Mouse (Mus musculus) Patski (cell line): Measurements from ENCODE around the gene AU022252. TPM values are rescaled to one million over a fixed set of nuclear protein-coding genes. Genes with fewer than 3 reads are reported as not detected.
A peak's percentile ranks its signal among the peaks of the same experiment; 100 is the strongest.

Experiments used
- ATAC-seq: fragments of 100-300 bp; one replicate; pipeline ENCODE4 v1.8.0; 2021
- CTCF ChIA-PET: fragments of 350-600 bp; sonication (Branson Sonifier 250); formaldehyde crosslinking; loops from one replicate; lab custom pipeline; 2022; ENCODE audit warnings: inconsistent platforms; lab: Charles Lee
- POLR2A ChIA-PET: fragments of 350-600 bp; sonication (Branson Sonifier 250); formaldehyde crosslinking; loops from one replicate; lab custom pipeline; 2022; ENCODE audit warnings: antibody characterized with exemption, inconsistent platforms; lab: Charles Lee
- DNase-seq: peaks from one replicate; pipeline ENCODE4 v3.0.0-alpha.2; 2011; ENCODE audit warnings: low read depth, low spot score
- H3K27me3 ChIP-seq: fragments of 371-371 bp; one replicate; pipeline ENCODE4 v1.5.1; 2021
- CTCF ChIP-seq: fragments of 100-300 bp; IDR thresholded peaks from one replicate; pipeline ENCODE4 v1.5.1; 2021
- in situ Hi-C: fragments of 300-500 bp; cut with MboI; formaldehyde crosslinking; loops from 3 replicates; pipeline ENCODE4 v1.11.1; 2018; ENCODE audit warnings: low pct_unique_long_range_greater_than_20kb, mixed read lengths
- polyA plus RNA-seq: library from polyadenylated mRNA; unstranded; gene quantifications from one replicate; pipeline ENCODE4 v1.2.3, GENCODE M21; 2021

Gene AU022252
- polyA plus RNA-seq, 1 experiment from 2014 or later, result 12.3 TPM

DNA sequence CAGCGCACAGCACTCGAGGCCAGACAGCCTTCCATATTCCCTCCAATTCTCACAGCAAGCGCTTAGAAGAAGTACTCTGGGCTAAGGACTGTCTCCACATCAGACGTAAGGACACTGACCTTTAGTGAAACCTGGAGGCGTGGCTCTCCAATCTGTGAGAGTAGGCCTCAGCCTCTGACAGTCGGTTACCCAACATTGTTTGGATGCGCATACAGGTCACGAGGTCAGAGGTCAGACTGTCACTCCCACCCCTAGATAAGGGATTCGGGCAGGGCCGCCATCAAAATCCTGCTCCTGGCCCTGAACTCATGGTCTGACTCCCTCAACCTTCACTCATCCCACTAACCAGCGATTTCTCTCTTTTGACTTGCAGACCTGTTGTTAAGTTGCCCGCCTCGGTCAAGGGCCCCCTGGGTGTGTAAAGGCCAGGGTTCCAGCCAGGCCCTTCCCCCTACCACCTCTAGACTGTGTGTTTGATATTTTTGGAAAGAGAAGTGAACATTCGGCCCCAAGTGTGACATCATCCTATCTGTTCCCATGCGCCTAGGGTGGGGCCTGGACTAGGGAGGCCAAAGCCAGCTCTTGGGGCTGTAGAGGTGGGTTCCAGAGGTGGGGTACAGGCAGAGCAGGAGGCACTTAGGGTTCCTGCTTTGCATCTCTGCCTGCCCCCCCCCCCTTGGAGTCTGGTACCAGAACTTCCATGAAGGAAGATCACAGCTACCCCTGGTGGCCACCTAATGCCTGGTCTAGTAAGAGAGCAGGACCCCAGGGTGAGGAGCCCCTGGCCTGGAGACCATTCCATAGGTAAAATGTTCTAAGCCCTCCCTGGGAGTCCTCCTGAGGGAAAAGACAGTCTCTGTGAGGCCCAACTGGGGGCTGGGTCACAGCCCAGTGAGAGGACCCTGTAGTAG lies 27.1 kb upstream of the AU022252 start:
- in situ Hi-C loops, result no loop called here
- H3K27me3 ChIP-seq, result no peaks in the 10 kb centered on the region
- DNase-seq (no peak), ATAC-seq (no peak)
- ChIA-PET POLR2A (interaction anchor here (0.7 kb wide), 1 partner anchor 919 kb away, joined by 3 read pairs; no protein-coding TSS in a partner anchor), CTCF (no interaction called here)
- TF ChIP-seq CTCF, result no peak

DNA sequence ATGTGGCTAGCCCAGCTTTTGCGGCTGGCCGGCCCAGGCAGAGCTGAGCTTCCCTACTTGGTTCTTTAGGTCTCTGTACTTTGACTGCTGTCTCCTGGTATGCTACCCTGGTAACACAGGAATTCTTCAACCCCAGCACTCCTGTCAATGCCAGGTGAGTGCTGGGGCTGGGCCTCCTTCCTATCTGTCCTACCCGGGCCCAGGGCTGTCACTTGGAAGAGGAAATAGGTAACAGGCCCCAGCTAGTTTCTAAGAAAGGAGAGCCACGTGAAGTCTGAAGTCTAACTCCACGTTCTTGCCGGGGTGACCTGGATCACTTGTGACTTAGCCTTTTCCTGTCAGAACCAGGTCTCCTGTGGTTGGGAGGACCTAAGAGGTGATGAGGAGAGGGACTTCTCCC lies 24.6 kb upstream of the AU022252 start:
- DNase-seq (no peak), ATAC-seq (no peak)
- CTCF ChIA-PET, result no interaction called here
- TF ChIP-seq CTCF, result no peak
- in situ Hi-C loops, result no loop called here
- H3K27me3 ChIP-seq, result no peaks in the 10 kb centered on the region
- POLR2A ChIA-PET, result no interaction called here

DNA sequence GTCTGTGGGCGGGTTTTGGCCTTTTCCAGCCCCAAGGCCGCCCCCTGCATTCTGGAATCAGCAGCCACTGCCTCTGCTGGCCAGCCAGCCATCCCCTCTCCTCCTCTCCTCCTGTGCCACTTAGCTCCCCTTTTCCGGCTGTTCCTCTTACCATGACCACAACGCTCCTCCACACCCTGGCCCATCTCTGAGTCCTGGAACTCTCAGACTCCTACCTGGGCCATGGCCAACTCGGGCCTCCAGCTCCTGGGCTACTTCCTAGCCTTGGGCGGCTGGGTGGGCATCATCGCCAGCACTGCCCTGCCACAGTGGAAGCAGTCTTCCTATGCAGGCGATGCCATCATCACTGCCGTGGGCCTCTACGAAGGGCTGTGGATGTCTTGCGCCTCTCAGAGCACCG lies 22.8 kb upstream of the AU022252 start, which contains the start of gene Cldn19:
Gene Cldn19, plus strand, starts transcription at position 64 of the 400 bp plus-strand sequence.
- ChIA-PET POLR2A (no interaction called here), CTCF (interaction anchor here (1.1 to 1.8 kb wide), 2 partner anchors 26 to 28 kb away, joined by 4 to 6 read pairs; no protein-coding TSS in a partner anchor)
- ATAC-seq (peak; percentile 23), DNase-seq (no peak)
- in situ Hi-C loops, result no loop called here
- TF ChIP-seq CTCF, result no peak
- no peaks in the 10 kb centered on the region for H3K27me3 ChIP-seq

DNA sequence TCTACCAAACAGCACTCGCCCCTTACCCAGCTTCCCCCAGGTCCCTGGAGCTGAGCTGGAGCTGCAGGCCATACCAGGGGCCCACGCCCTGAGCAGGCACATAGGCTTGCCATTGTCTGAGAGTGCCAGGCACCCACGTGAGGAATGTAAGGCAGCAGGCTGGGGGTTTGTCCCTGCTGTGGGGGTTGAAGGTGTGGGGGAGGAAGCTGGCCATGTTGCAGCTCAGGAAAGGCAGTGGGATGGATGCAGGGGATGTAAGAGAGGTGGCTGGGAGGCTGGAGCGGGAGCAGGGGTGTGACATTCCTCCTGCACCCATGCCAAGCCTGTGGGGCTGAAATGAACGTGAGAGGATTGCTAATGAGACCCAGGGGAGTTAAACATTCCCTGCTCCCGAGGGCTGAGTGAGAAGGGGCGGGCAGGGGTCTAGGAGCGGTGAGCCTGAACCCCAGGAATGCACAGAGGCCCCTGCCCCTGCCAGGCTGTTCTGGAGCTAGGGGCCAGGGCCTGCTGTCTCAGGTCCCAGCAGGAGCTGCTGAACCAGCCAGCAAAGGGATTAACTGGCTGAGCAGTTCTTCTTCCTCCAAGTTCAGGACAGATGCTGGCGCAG lies 21.6 kb upstream of the AU022252 start:
- ATAC-seq, result peak; percentile 32
- H3K27me3 ChIP-seq, result no peaks in the 10 kb centered on the region
- no peak for DNase-seq
- TF ChIP-seq CTCF, result no peak
- ChIA-PET CTCF (interaction anchor here (1.0 to 1.8 kb wide), 5 partner anchors 8 to 407 kb away, joined by 3 to 6 read pairs (median 3); no protein-coding TSS in a partner anchor), POLR2A (interaction anchor here (1.3 kb wide), 1 partner anchor 10 kb away, joined by 4 read pairs; no protein-coding TSS in a partner anchor)
- in situ Hi-C loops, result no loop called here

DNA sequence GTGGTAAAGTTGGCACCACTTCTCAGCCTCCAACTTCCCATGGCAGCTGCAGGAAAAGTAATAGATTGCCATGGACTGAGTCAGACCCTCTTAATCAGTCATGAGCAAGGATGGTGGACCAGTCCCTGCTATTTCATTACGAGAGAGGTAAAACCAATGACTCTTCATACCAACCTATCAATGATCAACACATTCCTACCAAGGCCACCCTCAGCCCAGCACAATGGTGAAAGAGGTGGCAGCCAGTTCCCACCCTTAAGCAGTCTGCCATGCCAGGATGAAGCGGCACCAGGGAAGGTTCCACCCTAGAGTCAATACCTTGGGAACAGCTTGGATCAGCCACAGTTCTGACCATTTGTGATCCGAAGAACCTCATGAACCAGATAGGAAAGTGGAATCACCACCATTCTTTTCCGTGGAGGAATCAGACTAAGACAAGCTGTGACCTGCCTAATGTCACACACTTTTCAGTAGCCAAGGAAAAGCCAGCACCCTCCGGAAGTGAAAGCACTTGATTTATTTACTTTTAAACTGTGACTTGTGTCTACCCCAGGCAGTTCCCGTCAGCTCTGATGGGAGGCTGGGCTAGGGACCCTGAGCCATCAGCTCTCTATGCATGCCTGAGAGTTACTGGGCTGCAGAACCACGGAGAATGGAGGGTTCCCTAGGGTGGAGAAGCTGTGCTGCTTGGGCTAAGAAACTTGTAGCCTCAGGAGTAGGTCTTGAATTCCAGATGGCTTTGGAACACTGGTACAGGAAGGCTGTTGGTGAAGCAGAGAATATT lies 19.7 kb upstream of the AU022252 start:
- TF ChIP-seq CTCF, result no peak
- in situ Hi-C loops, result no loop called here

DNA sequence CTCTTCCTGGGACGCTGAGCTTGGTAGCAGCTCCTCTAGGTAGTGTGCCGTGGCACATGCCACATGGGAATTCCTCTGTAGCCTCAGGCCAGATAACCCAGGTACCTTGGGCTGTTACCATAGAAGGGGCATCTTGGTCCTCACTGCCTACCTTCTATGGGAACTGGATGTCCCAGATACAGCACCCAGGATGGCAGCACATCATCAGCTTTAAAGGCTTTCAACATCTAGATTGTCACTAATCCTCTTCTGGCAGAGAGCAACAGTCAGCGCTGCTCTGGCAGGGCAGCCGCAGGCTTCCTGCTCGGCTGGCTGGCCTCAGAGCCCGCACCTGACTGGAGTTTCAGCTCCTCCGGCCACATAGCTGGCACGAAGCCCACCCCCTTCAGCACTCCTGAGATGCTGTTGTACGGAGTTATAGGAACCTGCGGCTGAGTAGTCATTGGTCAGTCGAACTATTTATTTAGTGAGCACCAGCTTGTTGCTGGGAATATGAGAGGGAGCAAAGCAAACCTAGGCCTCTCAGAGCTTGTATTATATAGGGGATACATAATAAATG lies 16.0 kb upstream of the AU022252 start:
- in situ Hi-C loops, result loop anchor here (5.0 to 10.0 kb wide), 4 partner anchors 44 to 416 kb away; partner anchors contain the start of genes Foxj3, Frg2f1 and Ybx1
- ATAC-seq (peak; percentile 26), DNase-seq (no peak)
- ChIA-PET POLR2A (interaction anchor here (0.6 kb wide), 2 partner anchors 9 to 597 kb away, joined by 3 read pairs; no protein-coding TSS in a partner anchor), CTCF (interaction anchor here (0.9 to 3.1 kb wide), 8 partner anchors 9 to 90 kb away, joined by 3 to 17 read pairs (median 4); partner anchors contain the start of genes AU022252 and P3h1)
- no peaks in the 10 kb centered on the region for H3K27me3 ChIP-seq
- TF ChIP-seq CTCF, result no peak

More for the DNA sequence above, 19.7 kb upstream of the AU022252 start:
- ChIA-PET CTCF (interaction anchor here (1.0 to 1.3 kb wide), 3 partner anchors 13 to 49 kb away, joined by 3 read pairs; no protein-coding TSS in a partner anchor), POLR2A (interaction anchor here (0.8 kb wide), 1 partner anchor 748 kb away, joined by 4 read pairs; no protein-coding TSS in a partner anchor)
- ATAC-seq, result peak; percentile 27
- DNase-seq, result no peak
- H3K27me3 ChIP-seq, result no peaks in the 10 kb centered on the region

DNA sequence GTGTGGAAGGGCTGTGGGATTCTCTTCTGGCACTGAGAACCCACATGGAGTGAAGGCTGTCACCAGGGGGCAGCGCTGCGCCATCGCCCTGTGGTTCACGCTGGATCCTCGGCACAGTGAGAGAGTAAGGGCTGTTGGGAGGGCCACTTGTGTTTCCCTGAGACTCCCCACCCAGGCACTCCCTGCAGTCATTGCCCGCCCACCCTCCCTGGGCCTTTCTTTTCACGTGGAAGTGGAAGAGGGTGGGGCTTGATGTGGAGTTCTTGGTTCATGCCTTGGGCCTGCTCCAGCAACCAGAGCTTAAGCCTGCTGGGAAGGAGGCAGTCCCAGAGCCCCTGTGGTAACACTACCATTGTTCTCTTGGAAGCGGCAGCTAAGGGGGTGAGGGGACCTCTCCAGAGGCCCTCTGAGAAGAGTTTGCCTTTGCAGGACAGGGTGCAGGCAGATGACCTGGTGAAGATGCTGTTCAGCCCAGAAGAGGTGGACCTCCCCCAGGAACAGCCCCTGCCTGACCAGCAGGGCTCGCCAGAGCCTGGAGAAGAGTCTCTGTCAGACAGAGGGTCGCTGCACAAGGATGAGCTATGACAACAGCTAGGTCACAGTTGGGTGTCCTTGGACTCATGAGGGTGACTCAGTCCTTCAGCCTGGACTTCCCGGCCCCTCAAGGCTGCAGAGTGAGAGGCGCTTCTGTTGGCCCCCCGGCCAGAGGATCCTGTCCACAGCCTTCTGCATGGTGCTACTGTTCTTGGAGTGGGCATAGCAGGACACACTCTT lies 15.1 kb upstream of the AU022252 start:
- ATAC-seq, result peak; percentile 41
- ChIA-PET CTCF (interaction anchor here (0.9 to 3.1 kb wide), 9 partner anchors 8 to 131 kb away, joined by 3 to 17 read pairs (median 4); partner anchors contain the start of genes AU022252 and P3h1), POLR2A (interaction anchor here (0.6 kb wide), 1 partner anchor 10 kb away, joined by 3 read pairs; no protein-coding TSS in a partner anchor)
- no peaks in the 10 kb centered on the region for H3K27me3 ChIP-seq
- no peak for DNase-seq
- TF ChIP-seq CTCF, result no peak
- in situ Hi-C loops, result loop anchor here (5.0 to 10.0 kb wide), 4 partner anchors 45 to 417 kb away; partner anchors contain the start of genes Foxj3, Frg2f1 and Ybx1

DNA sequence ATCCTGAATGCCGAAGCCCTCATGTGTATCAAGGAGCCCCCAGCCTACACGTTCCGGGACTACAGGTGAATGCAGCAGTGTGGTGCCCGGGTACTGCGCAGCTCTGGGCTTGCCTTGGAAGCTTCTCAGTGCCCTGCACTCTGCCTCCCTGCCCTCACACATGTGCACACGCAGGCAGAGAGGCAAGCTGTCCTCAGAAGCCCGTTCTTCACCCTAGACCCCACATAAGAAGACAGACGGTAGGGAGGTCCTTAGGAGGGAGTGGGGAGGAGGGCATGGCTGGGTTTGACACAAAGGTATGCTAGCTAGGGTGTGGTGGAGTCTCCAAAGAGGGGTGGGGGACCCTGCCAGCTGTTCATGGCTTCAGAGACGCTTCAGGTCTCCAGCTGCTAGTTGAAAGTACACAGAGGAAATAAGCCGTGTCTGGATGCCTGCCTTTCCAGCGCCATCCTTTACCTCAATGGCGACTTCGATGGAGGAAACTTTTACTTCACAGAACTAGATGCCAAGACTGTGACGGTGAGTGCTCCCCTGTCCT lies 14.2 kb upstream of the AU022252 start:
- DNase-seq (no peak), ATAC-seq (no peak)
- ChIA-PET CTCF (interaction anchor here (1.1 to 3.1 kb wide), 5 partner anchors 7 to 132 kb away, joined by 3 to 17 read pairs (median 5); partner anchors contain the start of genes AU022252 and P3h1), POLR2A (no interaction called here)
- no peaks in the 10 kb centered on the region for H3K27me3 ChIP-seq
- no peak for TF ChIP-seq CTCF
- in situ Hi-C loops, result loop anchor here (5.0 to 10.0 kb wide), 4 partner anchors 46 to 418 kb away; partner anchors contain the start of genes Foxj3, Frg2f1 and Ybx1
